Mouse (Mus musculus): ENCODE data around the gene Was. TPM values are rescaled to one million over a fixed set of nuclear protein-coding genes. Genes with fewer than 3 reads are reported as not detected.
"Not testable (repeated sequence)": the region's sequence is repeated elsewhere in the genome, so short reads cannot be mapped to it uniquely, and the experiment has no call there.

Was gene
- total RNA-seq (2014; fragmentation: Nextera tagmentation) (39.5 and 46.0 TPM in 2 replicates), total RNA-seq (2017) (56.1 and 61.3 TPM in 2 replicates)

DNA sequence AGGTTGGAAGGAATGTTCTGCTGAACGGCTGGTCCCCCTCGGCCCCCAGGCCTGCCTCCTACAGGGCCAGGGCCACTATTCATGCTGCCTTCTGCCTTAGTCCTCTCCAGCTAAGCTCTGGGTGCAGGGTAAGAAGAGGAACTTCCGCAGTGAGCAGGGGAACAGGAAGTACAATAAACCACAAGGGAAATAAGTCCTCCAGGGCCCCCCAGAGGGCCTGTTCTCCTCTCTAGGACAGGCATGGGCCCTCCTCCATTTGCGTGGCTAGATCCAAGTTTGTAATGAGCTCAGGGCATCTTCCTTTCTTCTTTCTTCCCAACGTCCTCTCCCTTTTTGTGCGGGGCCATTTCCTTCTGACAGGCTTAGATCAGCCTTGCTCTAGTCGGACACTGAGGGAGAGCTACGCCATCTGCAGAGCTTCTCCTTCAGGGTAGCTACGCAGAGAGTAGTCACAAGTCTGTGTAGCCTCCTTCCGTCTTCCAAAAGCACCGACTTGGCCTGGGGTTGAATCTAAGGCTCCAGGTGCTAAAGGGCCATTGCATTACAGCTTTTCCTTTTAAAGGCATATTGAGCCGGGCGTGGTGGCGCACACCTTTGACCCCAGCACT lies at the start of gene Was:
TSS of gene Was (minus strand) at position 153 of the 608 bp plus-strand sequence.
- peak; percentile 74 for ATAC-seq (replicated peaks; ENCODE audit: low FRiP score, low TSS enrichment, poor library complexity, severe bottlenecking)

DNA sequence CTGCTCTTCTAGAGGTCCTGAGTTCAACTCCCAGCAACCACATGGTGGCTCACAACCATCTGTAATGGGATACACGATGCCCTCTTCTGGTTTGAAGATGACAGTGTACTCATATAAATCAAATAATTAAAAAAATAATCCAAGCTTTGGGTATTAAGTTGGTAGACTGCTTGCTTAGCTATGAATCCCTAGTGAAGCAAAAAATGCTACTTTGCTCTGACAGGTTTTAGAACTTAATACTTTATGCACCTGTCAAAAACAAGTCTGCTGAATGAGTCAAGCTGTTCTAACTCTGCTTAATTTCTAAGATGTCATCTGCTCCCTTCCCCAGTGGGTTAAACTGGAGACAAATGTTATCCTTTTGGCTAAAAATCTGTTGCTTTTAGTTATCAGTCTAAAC lies 49.2 kb upstream of the Was start:
- no peak for ATAC-seq (replicated peaks; ENCODE audit: low FRiP score, low TSS enrichment, poor library complexity, severe bottlenecking)

DNA sequence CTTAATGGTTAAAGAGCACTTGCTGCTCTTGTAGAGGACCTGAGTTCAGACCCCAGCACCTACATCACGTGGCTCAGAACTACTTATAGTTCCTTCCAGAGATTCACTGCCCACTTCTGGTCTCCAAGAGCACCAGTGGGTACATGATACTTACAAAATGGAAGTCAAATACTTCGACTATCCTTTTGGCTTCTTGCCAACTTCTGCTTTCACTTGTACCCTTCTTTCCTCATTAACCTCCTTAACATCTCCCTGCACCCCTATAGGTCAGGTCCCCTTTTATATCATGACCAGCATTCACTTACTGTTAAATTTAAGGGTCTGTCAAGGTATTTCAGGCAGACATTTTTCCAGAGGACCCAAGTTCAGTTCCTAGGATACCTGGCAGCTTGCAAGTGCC lies 45.6 kb upstream of the Was start:
- no peak for ATAC-seq (replicated peaks; ENCODE audit: low FRiP score, low TSS enrichment, poor library complexity, severe bottlenecking)

DNA sequence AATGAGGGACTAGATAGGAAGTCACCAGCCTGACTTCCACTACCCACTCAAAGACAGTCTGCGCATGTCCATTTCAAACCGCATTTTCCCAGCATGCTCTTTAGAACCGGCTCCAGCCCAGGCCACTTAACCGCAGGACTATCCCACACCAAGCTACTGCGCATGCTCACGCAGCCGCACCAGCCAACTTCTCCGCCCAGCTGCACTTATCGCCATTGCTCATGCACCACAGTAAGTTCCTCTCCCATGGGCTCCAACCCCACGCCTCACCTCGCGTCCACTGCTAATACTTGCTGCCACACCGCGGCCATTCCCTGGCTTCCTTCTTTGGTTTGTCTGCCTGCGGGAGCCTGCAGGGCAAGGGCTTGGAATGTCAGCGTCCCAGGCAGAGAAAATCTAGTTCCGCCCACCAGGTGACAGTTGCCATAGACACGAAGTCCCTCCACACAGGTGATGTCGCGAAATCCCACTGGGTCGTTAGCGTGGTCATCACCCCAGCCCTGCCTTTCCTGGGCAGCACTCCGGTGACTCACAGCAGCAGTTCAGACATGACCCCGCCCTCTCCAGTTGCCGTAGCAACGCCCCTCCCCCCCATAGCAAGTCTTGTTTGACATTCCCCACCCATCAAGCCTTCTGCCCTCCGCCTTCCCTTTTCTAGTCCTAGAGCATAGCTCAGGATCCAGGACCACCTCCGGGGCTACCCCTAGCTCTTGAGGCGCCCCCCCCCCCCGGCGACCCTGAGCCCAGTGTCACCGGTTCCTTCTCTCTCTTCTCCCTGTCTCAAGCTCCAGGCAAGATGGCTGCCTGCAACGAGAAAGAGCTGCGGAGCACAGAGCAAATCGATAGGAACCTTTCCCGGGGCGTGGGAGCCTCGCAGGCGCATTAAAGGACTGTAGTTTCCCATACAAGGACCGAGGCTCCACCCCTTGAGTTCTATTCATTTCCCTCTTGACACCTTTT lies 42.0 kb upstream of the Was start, which contains the start of gene Wdr13:
TSS of gene Wdr13 (minus strand) at position 876 of the 960 bp plus-strand sequence.
- ATAC-seq (replicated peaks; ENCODE audit: low FRiP score, low TSS enrichment, poor library complexity, severe bottlenecking) = peak; percentile 90

DNA sequence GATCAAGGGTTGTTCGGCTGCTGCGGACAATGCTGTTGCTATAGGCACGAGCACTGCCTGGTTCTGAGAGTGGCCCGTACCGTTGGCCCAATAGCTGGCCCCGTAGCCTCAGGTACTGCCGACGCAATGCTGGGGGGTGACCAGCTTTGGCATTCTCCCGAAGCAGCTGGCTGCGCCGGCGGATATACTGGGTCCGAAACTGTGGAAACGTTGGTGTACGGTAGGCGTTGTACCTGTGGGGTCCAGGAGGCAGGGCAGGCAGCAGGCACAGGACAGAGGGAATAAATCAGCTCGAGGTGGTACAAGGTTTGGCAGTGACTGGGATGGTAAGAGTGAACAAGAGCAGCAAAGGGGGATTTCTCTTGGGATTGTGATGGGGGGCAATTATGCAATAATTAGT lies 41.1 kb upstream of the Was start:
- no peak for ATAC-seq (replicated peaks; ENCODE audit: low FRiP score, low TSS enrichment, poor library complexity, severe bottlenecking)

DNA sequence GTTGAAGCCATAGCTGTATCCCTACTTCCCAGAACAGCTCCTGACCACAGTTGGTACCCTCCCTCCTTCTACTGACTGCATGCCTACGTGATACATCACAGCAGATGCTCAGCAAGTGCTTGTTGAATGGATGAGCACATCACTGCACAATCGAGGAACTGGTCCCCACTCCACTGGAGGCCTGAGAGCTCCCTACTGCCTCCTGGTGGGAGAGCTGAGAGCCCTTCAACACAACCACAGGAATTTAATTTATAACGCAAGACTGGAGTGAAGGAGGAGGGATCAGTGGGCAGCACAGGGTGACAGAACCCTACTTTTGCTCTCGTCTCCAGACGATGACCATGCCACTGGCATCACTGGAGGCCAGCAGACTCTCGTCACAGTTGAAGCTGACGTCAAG lies 34.9 kb upstream of the Was start:
- ATAC-seq (replicated peaks; ENCODE audit: low FRiP score, low TSS enrichment, poor library complexity, severe bottlenecking) = peak; percentile 52; the same call in 1 of the 2 replicates

DNA sequence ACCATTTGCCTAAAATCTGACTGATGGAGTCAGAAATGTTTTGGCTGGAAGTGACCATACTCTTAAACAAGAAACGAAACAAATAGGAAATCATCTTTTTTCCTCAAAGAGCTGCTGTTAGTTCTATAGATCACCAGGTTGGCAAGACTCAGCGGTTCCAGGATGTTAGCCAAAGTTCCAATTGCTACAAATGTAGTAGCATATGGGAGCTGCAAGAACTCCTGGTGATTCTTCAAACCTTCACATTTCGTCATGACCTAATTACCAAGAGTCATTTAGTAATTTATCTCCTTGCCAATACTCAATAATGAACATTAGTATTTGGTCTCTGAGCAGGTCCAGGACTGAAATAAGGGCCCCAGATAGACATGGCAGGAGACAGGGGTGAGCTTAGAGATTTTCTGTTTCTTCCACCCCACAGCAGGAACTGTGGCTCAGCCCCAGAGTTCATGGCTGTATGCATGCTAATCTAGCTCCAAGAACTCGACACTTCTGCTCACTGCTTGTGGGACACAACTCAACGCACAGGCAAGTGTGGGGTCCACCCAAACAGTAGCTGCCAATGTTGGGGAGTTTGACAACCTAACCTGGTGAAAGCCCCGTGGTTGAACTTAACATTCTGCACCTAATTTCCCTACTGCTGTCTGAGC lies 33.6 kb upstream of the Was start:
- no peak for ATAC-seq (replicated peaks; ENCODE audit: low FRiP score, low TSS enrichment, poor library complexity, severe bottlenecking)

DNA sequence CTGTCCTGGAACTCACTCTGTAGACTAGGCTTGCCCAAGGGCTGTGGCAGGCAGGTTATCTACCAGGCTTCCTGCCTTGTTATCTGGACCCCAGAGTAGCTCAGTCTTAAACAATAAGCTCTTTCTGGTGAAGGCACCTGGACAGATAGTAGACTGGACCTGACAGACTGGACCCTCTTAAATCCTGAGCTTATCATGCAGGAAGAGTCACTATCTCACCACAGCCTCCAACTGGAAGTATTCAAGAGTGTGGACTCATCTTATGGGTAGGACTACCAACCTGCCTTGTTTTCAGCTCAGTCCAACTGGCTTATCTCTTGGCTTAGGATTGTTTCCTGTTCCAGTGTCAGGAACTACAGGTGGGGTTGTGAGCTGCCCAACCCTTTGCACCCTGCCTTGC lies 27.0 kb upstream of the Was start:
- peak; percentile 52 for ATAC-seq (replicated peaks; ENCODE audit: low FRiP score, low TSS enrichment, poor library complexity, severe bottlenecking)

DNA sequence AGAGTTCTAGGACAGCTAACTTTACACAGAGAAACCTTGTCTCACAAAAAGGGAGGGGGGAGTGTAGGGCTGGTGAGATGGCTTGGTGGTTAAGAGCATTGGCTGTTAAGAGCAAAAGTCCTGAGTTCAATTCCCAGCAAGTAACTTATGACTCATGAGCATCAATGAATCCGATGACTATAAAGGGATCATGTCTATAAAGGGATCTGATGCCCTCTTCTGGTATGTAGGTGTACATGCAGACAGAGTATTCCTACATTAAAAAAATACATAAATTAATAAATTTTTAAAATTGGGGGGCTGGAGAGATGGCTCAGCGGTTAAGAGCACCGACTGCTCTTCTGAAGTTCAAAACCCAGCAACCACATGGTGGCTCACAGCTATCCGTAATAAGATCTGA lies 25.0 kb upstream of the Was start:
- no peak for ATAC-seq (replicated peaks; ENCODE audit: low FRiP score, low TSS enrichment, poor library complexity, severe bottlenecking)

DNA sequence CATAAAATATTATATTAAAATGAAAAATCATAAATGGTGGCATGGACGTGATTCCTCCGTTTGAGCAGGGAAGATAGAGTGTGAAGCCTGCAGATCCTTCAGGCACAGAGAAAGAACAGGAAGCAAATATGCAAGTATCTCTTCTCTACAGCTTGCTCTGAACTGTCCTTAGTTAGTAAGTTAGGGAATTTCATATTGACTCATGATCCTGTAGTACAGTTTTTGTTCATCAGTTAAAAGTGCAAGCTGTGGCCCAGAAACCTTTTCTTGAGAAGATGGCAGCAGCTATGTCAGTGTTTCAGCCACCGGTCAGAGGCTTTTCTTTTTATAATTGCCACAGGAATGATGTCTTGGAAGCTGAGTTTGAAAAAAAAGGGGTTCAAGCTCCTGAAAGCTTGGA lies 14.7 kb upstream of the Was start:
- ATAC-seq (replicated peaks; ENCODE audit: low FRiP score, low TSS enrichment, poor library complexity, severe bottlenecking) = no peak

DNA sequence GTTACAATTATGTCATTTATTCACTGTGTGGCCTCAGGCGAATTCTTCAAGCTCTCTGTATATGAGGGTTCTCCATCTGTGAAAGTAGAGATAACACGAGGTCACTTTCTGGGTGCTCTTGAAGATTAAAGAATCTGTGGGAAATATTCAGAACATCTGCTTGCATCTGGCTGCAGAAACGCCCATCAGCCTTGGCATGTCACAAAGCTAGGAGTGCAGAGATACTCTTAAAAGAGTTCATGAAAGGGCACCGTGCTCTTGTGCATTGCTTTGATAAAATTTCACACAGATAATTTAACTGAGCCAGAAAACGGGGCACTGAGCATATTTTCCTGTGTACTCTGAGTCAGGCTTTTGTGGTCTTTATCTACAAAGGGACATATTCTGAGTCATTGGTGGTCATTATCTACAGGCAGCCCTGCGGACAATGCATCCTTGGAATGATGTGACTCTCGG lies 11.9 kb upstream of the Was start:
- peak; percentile 96 for ATAC-seq (replicated peaks; ENCODE audit: low FRiP score, low TSS enrichment, poor library complexity, severe bottlenecking)

DNA sequence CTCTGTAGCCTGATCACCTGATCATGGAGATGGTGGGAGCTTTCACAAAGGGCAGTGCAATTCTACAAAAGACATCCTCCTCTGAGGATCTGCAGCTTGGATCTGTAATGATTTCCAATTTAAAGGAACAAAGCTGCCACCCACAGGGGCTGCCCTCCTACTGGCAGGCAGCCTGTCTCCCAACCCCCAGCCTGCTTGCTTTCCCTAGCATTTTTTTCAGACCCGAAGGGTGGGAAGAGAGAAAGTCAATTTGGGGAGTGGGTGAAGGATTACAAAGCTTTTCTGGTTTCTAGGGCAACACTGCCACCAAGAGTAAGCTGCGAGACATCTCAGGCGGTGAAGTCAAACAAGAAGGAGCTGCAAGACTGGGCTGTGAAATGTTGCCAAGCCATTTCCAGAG lies 10.7 kb upstream of the Was start:
- ATAC-seq (replicated peaks; ENCODE audit: low FRiP score, low TSS enrichment, poor library complexity, severe bottlenecking) = no peak

DNA sequence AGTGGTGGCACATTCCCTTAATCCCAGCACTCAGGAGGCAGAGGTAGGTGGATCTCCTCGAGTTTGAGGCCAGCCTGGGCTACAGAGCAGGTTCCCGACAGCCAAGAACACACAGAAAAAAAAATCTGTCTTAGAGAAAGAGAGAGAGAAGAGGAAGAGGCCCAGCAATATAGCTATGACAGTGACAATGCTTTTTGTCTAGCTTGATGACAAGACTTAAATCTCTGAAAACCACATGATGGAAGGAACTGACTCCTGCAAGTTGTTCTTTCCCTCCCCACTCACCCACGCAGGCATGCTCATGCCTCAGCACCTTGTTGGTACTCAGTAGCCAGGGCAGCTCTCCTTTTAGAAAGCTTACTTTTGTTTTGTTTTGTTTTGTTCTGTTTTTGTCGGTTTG lies 9.1 kb upstream of the Was start:
- no peak for ATAC-seq (replicated peaks; ENCODE audit: low FRiP score, low TSS enrichment, poor library complexity, severe bottlenecking)

DNA sequence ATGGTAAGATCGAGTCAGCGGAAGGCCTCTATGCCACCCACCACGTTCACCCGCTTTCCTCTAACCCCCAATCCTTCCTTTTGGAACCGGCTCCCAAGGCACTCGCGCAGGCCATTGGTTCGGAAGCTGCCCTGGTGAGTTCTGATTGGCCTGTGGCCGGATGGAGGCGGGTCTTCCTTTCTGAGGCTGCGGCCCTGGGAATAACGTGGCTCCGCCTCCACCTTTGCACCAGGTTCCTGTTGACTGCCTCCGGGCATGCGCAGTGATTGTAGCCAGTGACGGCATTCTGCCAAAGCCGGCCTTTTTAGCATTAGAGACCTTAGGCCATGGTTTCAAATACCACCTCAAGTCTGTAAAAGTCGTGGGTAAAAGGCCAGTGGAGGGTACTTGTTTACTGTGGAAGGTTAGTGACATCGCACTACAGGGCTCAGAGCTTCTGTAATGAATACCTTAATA lies 6.5 kb upstream of the Was start:
- ATAC-seq (replicated peaks; ENCODE audit: low FRiP score, low TSS enrichment, poor library complexity, severe bottlenecking) = peak; percentile 98

DNA sequence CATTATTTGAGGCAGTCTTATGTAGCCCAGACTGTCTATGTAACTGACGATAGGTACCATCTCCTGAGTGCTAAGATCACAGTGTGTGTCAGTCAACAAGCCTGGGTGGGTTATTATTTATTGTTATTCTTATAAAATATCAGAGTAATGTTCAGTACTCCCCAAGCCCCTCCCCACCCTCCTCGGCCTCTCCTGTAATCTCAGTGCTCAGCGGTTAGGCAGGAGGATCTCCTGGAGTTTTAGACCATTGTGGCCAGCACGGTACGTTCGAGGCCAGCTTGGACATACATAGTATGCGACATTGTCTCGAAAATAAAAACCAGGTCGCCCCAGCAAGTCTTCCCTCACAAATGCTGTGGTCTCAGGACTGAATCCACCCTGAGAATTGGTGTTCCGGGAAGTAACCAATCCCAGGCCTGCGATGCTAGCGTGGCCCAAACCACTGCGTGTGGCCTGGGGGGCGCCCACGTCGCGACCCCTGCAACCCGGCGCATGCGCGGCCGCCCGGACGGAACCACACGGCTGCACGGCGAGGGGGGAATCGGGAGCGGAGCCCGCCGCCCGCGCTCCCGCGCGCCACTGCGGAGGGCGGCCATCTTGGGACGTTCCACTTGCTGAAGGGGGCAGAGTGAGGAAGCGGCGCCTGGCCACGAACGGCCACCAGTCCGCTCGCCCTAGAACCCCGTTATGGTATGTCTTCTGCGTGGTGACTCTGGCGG lies 5.9 kb upstream of the Was start:
- peak; percentile 85 for ATAC-seq (replicated peaks; ENCODE audit: low FRiP score, low TSS enrichment, poor library complexity, severe bottlenecking)

DNA sequence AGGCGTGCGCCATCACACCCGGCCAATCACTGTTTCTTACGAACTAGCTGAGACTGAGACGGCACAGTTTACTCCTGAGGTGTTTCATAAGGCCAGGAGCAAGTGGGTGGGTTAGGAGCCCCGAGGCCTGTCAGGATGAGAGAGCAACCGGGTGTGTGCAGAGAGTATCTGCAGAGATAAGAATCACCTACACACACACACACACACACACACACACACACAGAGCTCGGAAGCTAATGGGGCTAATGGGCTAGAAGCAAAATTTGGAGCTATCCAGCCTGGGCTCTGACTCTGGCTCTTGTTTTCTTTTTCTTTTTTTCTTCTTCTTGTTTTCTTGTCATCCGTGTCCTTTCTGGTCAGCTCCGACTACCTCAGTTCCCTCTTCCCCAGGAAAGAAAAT lies 5.2 kb upstream of the Was start:
- no peak for ATAC-seq (replicated peaks; ENCODE audit: low FRiP score, low TSS enrichment, poor library complexity, severe bottlenecking)

DNA sequence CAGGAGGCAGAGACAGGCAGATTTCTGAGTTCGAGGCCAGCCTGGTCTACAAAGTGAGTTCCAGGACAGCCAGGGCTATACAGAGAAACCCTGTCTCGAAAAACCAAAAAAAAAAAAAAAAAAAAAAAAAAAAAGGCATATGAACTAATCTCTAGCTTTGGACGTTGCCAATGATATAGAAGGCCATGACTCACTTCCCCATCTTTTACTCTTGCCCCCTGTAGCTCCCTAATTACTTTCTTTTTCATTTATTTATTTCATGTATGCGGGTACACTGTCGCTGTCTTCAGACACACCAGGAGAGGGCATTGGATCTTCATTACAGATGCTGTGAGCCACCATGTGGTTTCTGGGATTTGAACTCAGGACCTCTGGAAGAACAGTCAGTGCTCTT lies 653 bp upstream of the Was start:
- not testable (repeated sequence) for ATAC-seq (replicated peaks; ENCODE audit: low FRiP score, low TSS enrichment, poor library complexity, severe bottlenecking)

DNA sequence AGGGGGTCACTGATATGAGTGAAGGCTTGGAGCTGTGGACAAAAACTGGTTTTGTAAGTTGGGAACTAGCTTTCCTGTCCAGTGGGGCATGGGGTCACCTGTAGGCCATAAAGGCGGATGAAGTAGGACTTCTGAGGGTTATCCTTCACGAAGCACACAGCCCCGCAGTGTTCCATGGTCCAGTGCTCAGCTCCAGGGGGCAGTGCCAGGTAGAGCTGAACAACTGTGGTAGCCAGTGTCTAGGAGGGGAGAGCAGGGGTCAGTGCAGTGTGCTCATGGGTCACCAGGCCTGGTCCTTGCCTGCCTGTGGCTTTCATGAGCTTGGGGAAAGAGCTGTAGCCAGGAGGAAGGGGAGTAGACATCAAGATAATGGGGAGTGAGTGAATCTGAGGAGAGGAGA lies 552 bp downstream of the Was start:
- ATAC-seq (replicated peaks; ENCODE audit: low FRiP score, low TSS enrichment, poor library complexity, severe bottlenecking) = no peak

DNA sequence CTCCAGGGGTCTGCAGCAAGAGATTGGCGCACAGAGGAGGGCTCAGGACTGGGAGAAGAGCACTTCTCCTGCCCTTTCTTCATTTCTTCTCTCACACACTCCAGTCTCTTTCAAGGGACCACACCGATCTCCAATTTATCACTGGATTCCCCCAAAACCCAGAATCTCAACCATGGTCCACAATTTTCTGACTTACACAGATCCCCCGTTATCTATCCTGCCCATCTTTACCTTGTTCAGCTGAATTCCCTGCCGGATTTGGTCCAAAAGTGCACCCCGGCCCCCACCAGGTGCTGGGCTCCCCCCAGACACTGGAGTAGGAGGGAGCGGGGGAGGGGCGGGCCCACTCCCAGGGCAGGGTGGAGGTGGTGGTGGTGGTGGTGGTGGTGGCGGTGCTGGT lies 4.7 kb downstream of the Was start:
- ATAC-seq (replicated peaks; ENCODE audit: low FRiP score, low TSS enrichment, poor library complexity, severe bottlenecking) = no peak

Measured in megakaryocyte-erythroid progenitor cell, adult 5-6 weeks (primary cell).